Mouse (Mus musculus): Measurements from ENCODE around the gene Ttc16. TPM values are rescaled to one million over a fixed set of nuclear protein-coding genes. Genes with fewer than 3 reads are reported as not detected.

Gene Ttc16
- total RNA-seq, 2 experiments from 2014 or later = not detected

GRCm38 (mm10) chr2:32751665-32752033 lies 23.8 kb downstream of the Ttc16 start:
- intact Hi-C loops (cut with DNase I; ENCODE audit: low total_unique reads) = no loop called here

GRCm38 (mm10) chr2:32750887-32751664 lies 24.4 kb downstream of the Ttc16 start:
- intact Hi-C loops (cut with DNase I; ENCODE audit: low total_unique reads) = no loop called here
- DNase-seq = no peak

More at GRCm38 (mm10) chr2:32751665-32752033, 23.8 kb downstream of the Ttc16 start:
- DNase-seq = no peak

DNA sequence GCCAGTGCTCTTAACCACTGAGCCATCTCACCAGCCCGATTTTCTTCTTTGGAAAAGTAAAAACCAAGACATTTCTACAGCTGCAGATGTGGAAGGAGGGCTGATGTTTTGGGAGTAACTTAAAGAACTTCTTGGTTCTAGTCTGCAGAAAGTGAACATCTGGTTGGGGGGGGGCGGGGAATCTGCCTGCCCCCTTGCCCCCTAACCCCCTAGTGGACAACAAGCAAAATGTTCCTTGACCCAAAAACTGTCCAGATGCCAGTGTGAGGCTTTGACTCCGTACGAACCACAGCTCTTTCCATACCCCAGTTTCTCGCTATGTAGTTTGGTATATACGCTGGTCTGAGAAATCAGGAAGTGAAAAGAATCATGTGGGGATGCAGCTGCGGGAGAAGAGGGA lies 25.2 kb downstream of the Ttc16 start:
- DNase-seq = no peak
- intact Hi-C loops (cut with DNase I; ENCODE audit: low total_unique reads) = no loop called here

DNA sequence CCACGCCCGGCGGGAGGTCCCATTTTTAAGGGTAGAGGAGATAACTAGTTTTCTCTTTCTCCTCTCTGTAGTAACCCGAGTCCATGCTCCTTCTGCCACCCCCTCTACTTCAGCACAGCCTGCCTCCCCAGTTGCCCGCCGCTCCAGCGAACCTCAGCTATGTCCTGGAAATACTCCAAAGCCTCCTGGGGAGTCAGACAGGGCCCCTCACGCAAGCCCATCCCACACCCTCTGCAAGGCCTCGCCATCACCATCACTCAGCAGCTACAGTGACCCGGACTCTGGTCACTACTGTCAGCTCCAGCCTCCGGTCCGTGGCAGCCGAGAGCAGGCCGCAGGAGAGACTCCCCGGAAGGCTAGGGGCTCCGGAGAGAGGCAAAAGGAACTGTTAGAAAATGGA lies 26.4 kb downstream of the Ttc16 start:
- intact Hi-C loops (cut with DNase I; ENCODE audit: low total_unique reads) = no loop called here
- no peak for DNase-seq

DNA sequence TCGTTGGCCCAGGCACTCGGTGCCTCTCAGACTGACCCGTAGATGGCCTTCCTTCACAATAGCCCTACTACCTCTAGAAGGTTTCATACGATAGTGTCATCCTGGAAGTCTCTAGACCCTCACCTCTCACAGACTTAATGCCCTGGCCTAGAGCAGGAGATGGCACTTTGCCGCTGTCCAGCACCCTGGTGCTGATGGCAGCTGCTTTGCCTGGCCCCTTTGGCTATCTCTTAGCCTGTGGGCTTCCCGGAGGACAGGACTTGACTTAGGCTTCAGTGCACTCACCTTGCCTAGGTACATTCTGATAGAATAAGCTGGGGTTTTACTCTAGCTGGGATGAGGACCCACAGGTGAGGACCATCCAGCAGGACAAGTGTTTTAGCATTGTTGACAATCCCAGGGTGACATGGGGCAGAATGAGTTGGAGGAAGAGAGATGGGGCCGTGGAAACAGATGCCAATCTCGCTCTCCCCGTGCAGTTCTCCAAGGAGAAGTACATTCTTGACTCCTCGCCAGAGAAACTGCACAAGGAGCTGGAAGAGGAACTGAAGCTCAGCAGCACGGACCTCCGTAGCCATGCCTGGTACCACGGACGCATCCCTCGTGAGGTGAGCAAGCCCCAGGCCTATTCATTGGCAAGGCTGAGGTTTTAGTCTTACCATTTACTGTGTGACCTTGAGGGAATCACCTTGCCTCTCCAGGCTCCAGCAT lies 31.0 kb downstream of the Ttc16 start:
- DNase-seq = no peak
- intact Hi-C loops (cut with DNase I; ENCODE audit: low total_unique reads) = no loop called here

- DNase-seq = no peak
- intact Hi-C loops (cut with DNase I; ENCODE audit: low total_unique reads) = no loop called here
These were observed 33.3 kb downstream of the Ttc16 start for GRCm38 (mm10) chr2:32742173-32742531.

GRCm38 (mm10) chr2:32741273-32742172 lies 33.9 kb downstream of the Ttc16 start:
- DNase-seq = peak; percentile 48
- intact Hi-C loops (cut with DNase I; ENCODE audit: low total_unique reads) = no loop called here

- intact Hi-C loops (cut with DNase I; ENCODE audit: low total_unique reads) = no loop called here
- DNase-seq = no peak
These were observed 34.5 kb downstream of the Ttc16 start, which contains the start of gene 6330409D20Rik for GRCm38 (mm10) chr2:32740916-32741272. 6330409D20Rik (minus strand) TSS chr2:32741016.

DNA sequence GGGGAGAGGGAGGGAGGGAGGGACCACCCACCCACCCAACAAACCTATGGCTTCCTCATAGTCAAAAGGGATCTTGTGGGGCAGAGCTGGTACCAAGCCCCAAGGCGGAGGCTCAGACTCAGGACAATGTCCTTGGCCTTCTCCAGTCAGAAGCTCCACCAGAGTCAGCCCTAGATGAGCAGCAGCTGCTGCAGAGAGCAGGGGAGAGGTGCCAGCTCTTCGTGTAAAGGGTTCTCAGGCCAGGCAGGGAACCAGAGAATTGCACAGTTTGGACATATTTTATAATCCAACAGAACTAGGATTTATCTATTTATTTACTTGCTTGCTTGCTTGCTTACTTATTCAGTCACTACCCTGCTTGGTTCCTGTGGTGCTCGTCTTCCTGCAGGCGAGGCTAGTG lies 36.1 kb downstream of the Ttc16 start:
- DNase-seq = no peak
- intact Hi-C loops (cut with DNase I; ENCODE audit: low total_unique reads) = no loop called here

- intact Hi-C loops (cut with DNase I; ENCODE audit: low total_unique reads) = no loop called here
- DNase-seq = no peak
These were observed 38.4 kb downstream of the Ttc16 start for GRCm38 (mm10) chr2:32737008-32737407.

GRCm38 (mm10) chr2:32736306-32736829 lies 39.1 kb downstream of the Ttc16 start:
- intact Hi-C loops (cut with DNase I; ENCODE audit: low total_unique reads) = no loop called here
- DNase-seq = no peak

DNA sequence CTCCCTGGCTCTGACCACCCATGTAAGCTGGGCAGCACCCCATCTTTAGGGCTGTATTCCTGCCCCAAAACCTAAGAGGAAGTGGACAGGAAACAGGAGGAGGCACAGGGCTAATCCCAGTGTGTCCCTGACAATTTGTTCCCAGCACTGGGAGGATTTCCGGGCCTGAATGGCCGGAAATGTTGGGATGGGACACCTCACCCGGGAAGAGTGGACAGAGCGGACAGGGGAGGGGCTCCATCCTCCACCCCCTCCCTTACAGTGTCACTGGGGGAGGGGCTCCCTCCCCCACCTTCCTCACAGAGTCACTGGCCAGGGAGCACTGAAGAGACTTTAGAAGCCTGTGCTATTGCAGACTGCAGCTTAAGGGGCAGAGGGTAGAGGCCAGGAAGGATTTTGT lies 40.5 kb downstream of the Ttc16 start:
- peak; percentile 44 for DNase-seq
- intact Hi-C loops (cut with DNase I; ENCODE audit: low total_unique reads) = no loop called here

GRCm38 (mm10) chr2:32734480-32734879 lies 41.0 kb downstream of the Ttc16 start:
- DNase-seq = no peak
- intact Hi-C loops (cut with DNase I; ENCODE audit: low total_unique reads) = no loop called here

- no peak for DNase-seq
- intact Hi-C loops (cut with DNase I; ENCODE audit: low total_unique reads) = no loop called here
These were observed 42.7 kb downstream of the Ttc16 start for GRCm38 (mm10) chr2:32732695-32733094.

- intact Hi-C loops (cut with DNase I; ENCODE audit: low total_unique reads) = no loop called here
These were observed 43.5 kb downstream of the Ttc16 start for GRCm38 (mm10) chr2:32731911-32732310.

GRCm38 (mm10) chr2:32730854-32731253 lies 44.6 kb downstream of the Ttc16 start:
- intact Hi-C loops (cut with DNase I; ENCODE audit: low total_unique reads) = no loop called here
- no peak for DNase-seq

More at GRCm38 (mm10) chr2:32731911-32732310, 43.5 kb downstream of the Ttc16 start:
- no peak for DNase-seq

- DNase-seq = no peak
- intact Hi-C loops (cut with DNase I; ENCODE audit: low total_unique reads) = no loop called here
These were observed 45.9 kb downstream of the Ttc16 start for GRCm38 (mm10) chr2:32729547-32729946.

- DNase-seq = no peak
- intact Hi-C loops (cut with DNase I; ENCODE audit: low total_unique reads) = no loop called here
These were observed 47.0 kb downstream of the Ttc16 start for GRCm38 (mm10) chr2:32728463-32728862.

GRCm38 (mm10) chr2:32727435-32727834 lies 48.0 kb downstream of the Ttc16 start:
- intact Hi-C loops (cut with DNase I; ENCODE audit: low total_unique reads) = no loop called here
- DNase-seq = peak; percentile 92
